ENCODE assay signal across 8 mouse cellular contexts in genomic region chr8:84722850-84723570, GRCm38 (mm10). TPM values are rescaled to one million over a fixed set of nuclear protein-coding genes. Genes with fewer than 3 reads are reported as not detected.
A peak's percentile ranks its signal among the peaks of the same experiment; 100 is the strongest.
DNase-seq lines count a peak whose midpoint lies in the region; ATAC-seq and TF ChIP-seq lines count a peak whose summit lies in the region.

Gene G430095P16Rik (plus strand): TSS chr8:84723007.

- no peaks in the 10 kb centered on the region for H3K27me3 ChIP-seq in hindbrain, postnatal 0 days (ENCODE audit: insufficient read depth, low read length)
- peaks cover 12% of the 10 kb centered on the region for H3K27me3 ChIP-seq in limb, embryonic 12.5 days
- peaks cover 38% of the 10 kb centered on the region for H3K27me3 ChIP-seq in midbrain, embryonic 13.5 days
- H3K27me3 ChIP-seq in stomach, embryonic 14.5 days (ENCODE audit: control insufficient read depth, insufficient read depth, low read length) = no peaks in the 10 kb centered on the region

- H3K4me3 ChIP-seq in gastrocnemius, adult 2 months = peak within 1 kb of the TSS; percentile 55
- H3K4me3 ChIP-seq in hindbrain, postnatal 0 days (ENCODE audit: low read length) = no peak within 1 kb of the TSS
- peak within 1 kb of the TSS; percentile 27 for H3K4me3 ChIP-seq in limb, embryonic 12.5 days (replicated peaks)
- no peak within 1 kb of the TSS for H3K4me3 ChIP-seq in midbrain, embryonic 13.5 days (replicated peaks)
- H3K4me3 ChIP-seq in stomach, embryonic 14.5 days (ENCODE audit: low read depth, low read length) = no peak within 1 kb of the TSS; the same call in 1 of the 2 replicates

- 16% methylated on average over 10 of the region's 10 CpGs for WGBS in hindbrain, postnatal 0 days
- WGBS in limb, embryonic 12.5 days = 7% methylated on average over 10 of the region's 10 CpGs
- 18% methylated on average over 10 of the region's 10 CpGs for WGBS in midbrain, embryonic 13.5 days
- 5% methylated on average over 10 of the region's 10 CpGs for WGBS in stomach, embryonic 14.5 days

- peak within 1 kb of the TSS; percentile 38 for H3K9ac ChIP-seq in hindbrain, postnatal 0 days (replicated peaks; ENCODE audit: low read length)
- H3K9ac ChIP-seq in limb, embryonic 12.5 days (replicated peaks) = peak within 1 kb of the TSS; percentile 65
- peak within 1 kb of the TSS; percentile 51 for H3K9ac ChIP-seq in midbrain, embryonic 13.5 days (replicated peaks)
- peak within 1 kb of the TSS; percentile 7; the same call in 1 of the 2 replicates for H3K9ac ChIP-seq in stomach, embryonic 14.5 days (replicated peaks; ENCODE audit: low read depth, low read length)

- peaks cover 22% of the 10 kb centered on the region for H3K4me1 ChIP-seq in hindbrain, postnatal 0 days (ENCODE audit: insufficient read depth, low read length)
- peaks cover 80% of the 10 kb centered on the region for H3K4me1 ChIP-seq in limb, embryonic 12.5 days (replicated peaks)
- H3K4me1 ChIP-seq in midbrain, embryonic 13.5 days (replicated peaks) = peaks cover 50% of the 10 kb centered on the region
- H3K4me1 ChIP-seq in stomach, embryonic 14.5 days (ENCODE audit: control insufficient read depth, insufficient read depth, low read length) = peaks cover 37% of the 10 kb centered on the region

- no peak for DNase-seq in frontal cortex, postnatal 14 days (ENCODE audit: low spot score in 2 of 2)
- peak; percentile 81 for DNase-seq in c-Kit-positive CD71-positive TER-119-positive erythroid progenitor cells, embryonic 14.5 days (ENCODE audit: low spot score)
- DNase-seq in gastrocnemius, adult 2 months = peak; percentile 91
- DNase-seq in hindbrain, postnatal 0 days (ENCODE audit: low spot score) = peak; percentile 66

- TF ChIP-seq CTCF in gastrocnemius, adult 2 months (IDR thresholded peaks at IDR 0.05) = peak; percentile 36
- peak; percentile 39; the same call in 1 of the 2 replicates for TF ChIP-seq CTCF in hindbrain, postnatal 0 days (IDR thresholded peaks at IDR 0.05; ENCODE audit: low read depth)

- peak within 1 kb of the TSS; percentile 96 for H3K27ac ChIP-seq in gastrocnemius, adult 2 months
- H3K27ac ChIP-seq in hindbrain, postnatal 0 days = peak within 1 kb of the TSS; percentile 77
- peak within 1 kb of the TSS; percentile 99 for H3K27ac ChIP-seq in limb, embryonic 12.5 days
- H3K27ac ChIP-seq in midbrain, embryonic 13.5 days = peak within 1 kb of the TSS; percentile 71
- peak within 1 kb of the TSS; percentile 97 for H3K27ac ChIP-seq in stomach, embryonic 14.5 days (ENCODE audit: low read length)

- intact Hi-C loops in gastrocnemius, adult 2 months (cut with DNase I) = no loop called here

- no peaks in the 10 kb centered on the region for H3K9me3 ChIP-seq in hindbrain, postnatal 0 days (ENCODE audit: low read length)
- H3K9me3 ChIP-seq in limb, embryonic 12.5 days = no peaks in the 10 kb centered on the region
- H3K9me3 ChIP-seq in midbrain, embryonic 13.5 days = no peaks in the 10 kb centered on the region
- H3K9me3 ChIP-seq in stomach, embryonic 14.5 days (ENCODE audit: control insufficient read depth, low read depth, low read length) = no peaks in the 10 kb centered on the region

- no peak within 1 kb of the TSS; the same call in 1 of the 2 replicates for H3K4me2 ChIP-seq in hindbrain, postnatal 0 days (ENCODE audit: low read depth, low read length)
- peak within 1 kb of the TSS; percentile 54 for H3K4me2 ChIP-seq in limb, embryonic 12.5 days
- peak within 1 kb of the TSS; percentile 11; the same call in 1 of the 2 replicates for H3K4me2 ChIP-seq in midbrain, embryonic 13.5 days (replicated peaks)
- H3K4me2 ChIP-seq in stomach, embryonic 14.5 days (replicated peaks; ENCODE audit: low read depth, low read length) = peak within 1 kb of the TSS; percentile 8

- peaks cover 9% of the 10 kb centered on the region; the same call in 1 of the 2 replicates for H3K36me3 ChIP-seq in hindbrain, postnatal 0 days (ENCODE audit: insufficient read depth, low read length)
- H3K36me3 ChIP-seq in limb, embryonic 12.5 days = peaks cover 81% of the 10 kb centered on the region
- peaks cover 16% of the 10 kb centered on the region for H3K36me3 ChIP-seq in midbrain, embryonic 13.5 days
- H3K36me3 ChIP-seq in stomach, embryonic 14.5 days (ENCODE audit: control insufficient read depth, insufficient read depth, low read length) = peaks cover 56% of the 10 kb centered on the region

- peak; percentile 53 for ATAC-seq in frontal cortex, adult (ENCODE audit: low TSS enrichment)
- peak; percentile 62 for ATAC-seq in hindbrain, postnatal 0 days
- ATAC-seq in limb, embryonic 12.5 days (ENCODE audit: insufficient number of reproducible peaks, insufficient read depth, low FRiP score, low TSS enrichment, low read depth) = peak; percentile 91
- peak; percentile 80 for ATAC-seq in midbrain, embryonic 13.5 days
- peak; percentile 91 for ATAC-seq in stomach, embryonic 14.5 days (ENCODE audit: insufficient number of reproducible peaks, insufficient read depth, low FRiP score, low read depth)

RNA-seq across cellular contexts. Expression of gene G430095P16Rik, which starts in this region (rescaled TPM):
- under 1 TPM; 0.36 to 0.78 TPM for total RNA-seq in gastrocnemius, adult 2 months (2021)
- total RNA-seq in hindbrain, postnatal 0 days (2014; rRNA removed) = 1.2 TPM in 1 of 2 replicates, not detected in the other
- 1.1 and 1.7 TPM in 2 replicates for polyA plus RNA-seq in hindbrain, postnatal 0 days (2015; fragmentation: Nextera tagmentation; extraction: Ambion mirVana)
- 9.7 and 11.8 TPM in 2 replicates for polyA plus RNA-seq in limb, embryonic 12.5 days (2016; fragmentation: Nextera tagmentation; extraction: Ambion mirVana)
- polyA plus RNA-seq in midbrain, embryonic 13.5 days (2015; fragmentation: Nextera tagmentation; extraction: Ambion mirVana) = 1.3 and 1.9 TPM in 2 replicates
- polyA plus RNA-seq in stomach, embryonic 14.5 days (2014; fragmentation: Nextera tagmentation; extraction: Ambion mirVana) = 2.8 and 5.0 TPM in 2 replicates

Comparison
In these comparisons a context has a peak if more than half of its experiments do, and no peak if none do; other contexts are left out.
1. Peak in DNase-seq, H3K4me3 ChIP-seq and H3K27ac ChIP-seq in gastrocnemius, adult 2 months; RNA of the gene not detected or under 1 TPM.
2. DNase-seq: peak in c-Kit-positive CD71-positive TER-119-positive erythroid progenitor cells, embryonic 14.5 days (single experiment) and hindbrain, postnatal 0 days (single experiment); none in frontal cortex, postnatal 14 days (0 of 2).
3. H3K9ac ChIP-seq: peak in every context shown above with its lines; median percentile 65 in limb, embryonic 12.5 days; 51 in midbrain, embryonic 13.5 days; 38 in hindbrain, postnatal 0 days; 7 in stomach, embryonic 14.5 days.
4. Peak in every context shown above with its lines, with median percentiles within 50 percentile points of each other: ATAC-seq and H3K27ac ChIP-seq.